Mouse (Mus musculus): ENCODE measurements at regions not wholly inside any gene's neighbourhood (a gene's known extent, or its start where the extent isn't known, plus 50 kb on each side); places are given as distances from the start of the nearest gene placed in this dataset.

GRCm38 (mm10) chr7:129862966-129863365 is 271.3 kb downstream of the Wdr11 start:
- TF ChIP-seq CTCF (IDR thresholded peaks at IDR 0.05; ENCODE audit: control insufficient read depth, insufficient read depth, insufficient replicate concordance, low read depth, low read length) (no peak), POLR2A (IDR thresholded peaks at IDR 0.05; ENCODE audit: control insufficient read depth, low read depth, low read length) (no peak)
